Mouse (Mus musculus): ENCODE data around the gene Cdr2l.

GRCm38 (mm10) chr11:115348681-115349248 lies 33.0 kb upstream of the Cdr2l start:
- TF ChIP-seq CTCF (IDR thresholded peaks at IDR 0.05): no peak
- TF ChIP-seq POLR2A (IDR thresholded peaks at IDR 0.05; ENCODE audit: insufficient read depth, low read depth, low read length): no peak

Measured in heart, adult 2 months (tissue).